In the genomic region with DNA sequence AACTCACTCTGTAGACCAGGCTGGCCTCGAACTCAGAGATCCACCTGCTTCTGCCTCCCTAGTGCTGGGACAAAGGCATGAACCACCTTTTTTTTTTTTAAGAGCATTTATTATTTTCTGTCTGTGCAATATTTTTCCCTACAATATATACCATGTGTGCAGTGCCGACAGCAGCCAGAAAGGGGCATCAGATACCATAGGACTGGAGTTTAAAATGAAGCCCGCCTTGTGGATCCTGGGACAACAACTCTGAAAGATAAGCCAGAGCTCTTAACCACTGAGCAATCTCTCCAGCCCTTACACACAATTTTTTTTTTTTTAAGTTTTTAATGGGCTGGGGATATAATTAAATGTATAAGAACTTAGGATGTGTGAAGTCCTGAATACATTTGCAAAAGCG, we compare ENCODE assay signal across 8 mouse cellular contexts. TPM values are rescaled to one million over a fixed set of nuclear protein-coding genes. Genes with fewer than 3 reads are reported as not detected.
DNase-seq lines count a peak whose midpoint lies in the region; ATAC-seq lines count a peak whose summit lies in the region.

No protein-coding gene starts in this region.

- H3K4me2 ChIP-seq in intestine, embryonic 14.5 days (ENCODE audit: low read length): peak overlapping the region; percentile 67
- peak overlapping the region; percentile 87 for H3K4me2 ChIP-seq in lung, embryonic 16.5 days (ENCODE audit: low read depth, low read length)
- H3K4me2 ChIP-seq in stomach, embryonic 15.5 days: peak overlapping the region; percentile 97

- H3K9ac ChIP-seq in intestine, embryonic 14.5 days (ENCODE audit: low read length): no peak overlapping the region
- H3K9ac ChIP-seq in lung, embryonic 16.5 days (ENCODE audit: low read length): peak overlapping the region; percentile 5; the same call in 1 of the 2 replicates
- H3K9ac ChIP-seq in stomach, embryonic 15.5 days: no peak overlapping the region

- H3K27me3 ChIP-seq in intestine, embryonic 14.5 days (replicated peaks; ENCODE audit: control insufficient read depth, insufficient read depth, low read length): no peaks in the 10 kb centered on the region
- H3K27me3 ChIP-seq in lung, embryonic 16.5 days (ENCODE audit: control insufficient read depth, insufficient read depth, low read depth, low read length): no peaks in the 10 kb centered on the region
- no peaks in the 10 kb centered on the region for H3K27me3 ChIP-seq in stomach, embryonic 15.5 days (replicated peaks)

- H3K36me3 ChIP-seq in intestine, embryonic 14.5 days (ENCODE audit: control insufficient read depth, insufficient read depth, low read length): no peaks in the 10 kb centered on the region
- no peaks in the 10 kb centered on the region for H3K36me3 ChIP-seq in lung, embryonic 16.5 days (ENCODE audit: control insufficient read depth, insufficient read depth, low read length)
- no peaks in the 10 kb centered on the region for H3K36me3 ChIP-seq in stomach, embryonic 15.5 days

- peak; percentile 74 for DNase-seq in CD4-positive helper T cell, adult 2 months (ENCODE audit: low read depth, low spot score)
- DNase-seq in adipocyte (ENCODE audit: low spot score): peak; percentile 48
- peak; percentile 76 for DNase-seq in intestine, embryonic 14.5 days (ENCODE audit: low spot score)
- no peak for DNase-seq in ovary, postnatal 14 days (ENCODE audit: low spot score)
- no peak for DNase-seq in left cerebral cortex, adult 18-20 months (ENCODE audit: low spot score in 2 of 2)

- peak overlapping the region; percentile 34 for H3K4me3 ChIP-seq in intestine, embryonic 14.5 days (ENCODE audit: low read depth, low read length)
- peak overlapping the region; percentile 58 for H3K4me3 ChIP-seq in lung, embryonic 16.5 days (ENCODE audit: low read length)
- H3K4me3 ChIP-seq in stomach, embryonic 15.5 days (replicated peaks): peak overlapping the region; percentile 59; the same call in 1 of the 2 replicates

- no peaks in the 10 kb centered on the region for H3K9me3 ChIP-seq in intestine, embryonic 14.5 days (ENCODE audit: control insufficient read depth, low read length)
- no peaks in the 10 kb centered on the region for H3K9me3 ChIP-seq in lung, embryonic 16.5 days (ENCODE audit: control insufficient read depth, low read length)
- no peaks in the 10 kb centered on the region for H3K9me3 ChIP-seq in stomach, embryonic 15.5 days

- peaks cover 21% of the 10 kb centered on the region for H3K4me1 ChIP-seq in intestine, embryonic 14.5 days (replicated peaks; ENCODE audit: control insufficient read depth, insufficient read depth, low read length)
- peaks cover 21% of the 10 kb centered on the region for H3K4me1 ChIP-seq in lung, embryonic 16.5 days (replicated peaks; ENCODE audit: control insufficient read depth, insufficient read depth, low read length)
- peaks cover 16% of the 10 kb centered on the region for H3K4me1 ChIP-seq in stomach, embryonic 15.5 days

- ATAC-seq in erythroid progenitor cell, adult 5-6 weeks (replicated peaks; ENCODE audit: low FRiP score, poor library complexity, severe bottlenecking): peak; percentile 68
- peak; percentile 38 for ATAC-seq in intestine, embryonic 14.5 days (replicated peaks; ENCODE audit: low FRiP score, low TSS enrichment, low read depth)
- peak; percentile 41; the same call in 1 of the 2 replicates for ATAC-seq in lung, embryonic 16.5 days (ENCODE audit: low read depth)
- no peak for ATAC-seq in stomach, embryonic 15.5 days (ENCODE audit: insufficient read depth, low FRiP score, low read depth)

- peak overlapping the region; percentile 84; the same call in 1 of the 2 replicates for H3K27ac ChIP-seq in intestine, embryonic 14.5 days (ENCODE audit: low read depth)
- peak overlapping the region; percentile 43 for H3K27ac ChIP-seq in lung, embryonic 16.5 days (ENCODE audit: low read length)
- H3K27ac ChIP-seq in stomach, embryonic 15.5 days: peak overlapping the region; percentile 94

- WGBS in intestine, embryonic 14.5 days: 27% methylated on average over 4 of the region's 4 CpGs
- 23% methylated on average over 4 of the region's 4 CpGs for WGBS in lung, embryonic 16.5 days
- WGBS in stomach, embryonic 15.5 days: 25% methylated on average over 4 of the region's 4 CpGs

RNA-seq across cellular contexts. Expression of gene Ccdc9, which starts 7.8 kb away (rescaled TPM):
- total RNA-seq in erythroid progenitor cell, adult 5-6 weeks (2015; ENCODE audit: low replicate concordance): 15.1 and 25.6 TPM in 2 replicates
- 27.7 and 39.5 TPM in 2 replicates for total RNA-seq in erythroid progenitor cell, adult 5-6 weeks (2017; ENCODE audit: low replicate concordance)
- 14.4 and 19.0 TPM in 2 replicates for polyA plus RNA-seq in intestine, embryonic 14.5 days (2014; fragmentation: Nextera tagmentation; extraction: Ambion mirVana)
- polyA plus RNA-seq in lung, embryonic 16.5 days (2015; fragmentation: Nextera tagmentation; extraction: Ambion mirVana): 20.1 and 25.9 TPM in 2 replicates
- 26.7 and 27.0 TPM in 2 replicates for polyA plus RNA-seq in stomach, embryonic 15.5 days (2015; fragmentation: Nextera tagmentation; extraction: Ambion mirVana)
- 100 to 1,000 TPM in 1 of 2 experiments, 10 to 100 TPM in 1; 81.0 to 102 TPM for total RNA-seq in left cerebral cortex, adult 18-20 months (2021)

RNA-seq across cellular contexts. Expression of gene Bbc3, which starts 13.8 kb away (rescaled TPM):
- 0.42 and 3.2 TPM in 2 replicates for total RNA-seq in erythroid progenitor cell, adult 5-6 weeks (2015; ENCODE audit: low replicate concordance)
- total RNA-seq in erythroid progenitor cell, adult 5-6 weeks (2017; ENCODE audit: low replicate concordance): 0.76 and 2.6 TPM in 2 replicates
- polyA plus RNA-seq in intestine, embryonic 14.5 days (2014; fragmentation: Nextera tagmentation; extraction: Ambion mirVana): 4.1 and 4.9 TPM in 2 replicates
- 12.4 and 14.3 TPM in 2 replicates for polyA plus RNA-seq in lung, embryonic 16.5 days (2015; fragmentation: Nextera tagmentation; extraction: Ambion mirVana)
- 6.7 and 7.4 TPM in 2 replicates for polyA plus RNA-seq in stomach, embryonic 15.5 days (2015; fragmentation: Nextera tagmentation; extraction: Ambion mirVana)
- total RNA-seq in left cerebral cortex, adult 18-20 months (2021): 10 to 100 TPM in 1 of 2 experiments, 1 to 10 TPM in 1; 7.5 to 11.8 TPM

RNA-seq across cellular contexts. Expression of gene Inafm1, which starts 20.9 kb away (rescaled TPM):
- 6.8 and 9.6 TPM in 2 replicates for total RNA-seq in erythroid progenitor cell, adult 5-6 weeks (2015; ENCODE audit: low replicate concordance)
- total RNA-seq in erythroid progenitor cell, adult 5-6 weeks (2017; ENCODE audit: low replicate concordance): 16.3 and 19.3 TPM in 2 replicates
- 16.0 and 18.1 TPM in 2 replicates for polyA plus RNA-seq in intestine, embryonic 14.5 days (2014; fragmentation: Nextera tagmentation; extraction: Ambion mirVana)
- polyA plus RNA-seq in lung, embryonic 16.5 days (2015; fragmentation: Nextera tagmentation; extraction: Ambion mirVana): 12.1 and 12.3 TPM in 2 replicates
- polyA plus RNA-seq in stomach, embryonic 15.5 days (2015; fragmentation: Nextera tagmentation; extraction: Ambion mirVana): 20.5 and 21.1 TPM in 2 replicates
- total RNA-seq in left cerebral cortex, adult 18-20 months (2021): 10 to 100 TPM; 38.0 to 39.7 TPM

RNA-seq across cellular contexts. Expression of gene C5ar1, which starts 35.0 kb away (rescaled TPM):
- total RNA-seq in erythroid progenitor cell, adult 5-6 weeks (2015; ENCODE audit: low replicate concordance): 5.4 and 8.0 TPM in 2 replicates
- 2.3 and 5.0 TPM in 2 replicates for total RNA-seq in erythroid progenitor cell, adult 5-6 weeks (2017; ENCODE audit: low replicate concordance)
- 1.8 and 2.3 TPM in 2 replicates for polyA plus RNA-seq in intestine, embryonic 14.5 days (2014; fragmentation: Nextera tagmentation; extraction: Ambion mirVana)
- 3.4 and 3.6 TPM in 2 replicates for polyA plus RNA-seq in lung, embryonic 16.5 days (2015; fragmentation: Nextera tagmentation; extraction: Ambion mirVana)
- 3.7 and 4.1 TPM in 2 replicates for polyA plus RNA-seq in stomach, embryonic 15.5 days (2015; fragmentation: Nextera tagmentation; extraction: Ambion mirVana)
- total RNA-seq in left cerebral cortex, adult 18-20 months (2021): 1 to 10 TPM; 1.2 to 2.4 TPM

RNA-seq across cellular contexts. Expression of gene C5ar2, which starts 50.4 kb away (rescaled TPM):
- total RNA-seq in erythroid progenitor cell, adult 5-6 weeks (2015; ENCODE audit: low replicate concordance): 2.2 and 8.4 TPM in 2 replicates
- 1.8 and 3.3 TPM in 2 replicates for total RNA-seq in erythroid progenitor cell, adult 5-6 weeks (2017; ENCODE audit: low replicate concordance)
- polyA plus RNA-seq in intestine, embryonic 14.5 days (2014; fragmentation: Nextera tagmentation; extraction: Ambion mirVana): 0.09 TPM in 1 of 2 replicates, not detected in the other
- polyA plus RNA-seq in lung, embryonic 16.5 days (2015; fragmentation: Nextera tagmentation; extraction: Ambion mirVana): 0.44 and 0.53 TPM in 2 replicates
- polyA plus RNA-seq in stomach, embryonic 15.5 days (2015; fragmentation: Nextera tagmentation; extraction: Ambion mirVana): 0.28 and 0.37 TPM in 2 replicates
- under 1 TPM; 0.58 to 0.73 TPM for total RNA-seq in left cerebral cortex, adult 18-20 months (2021)

Comparison
In these comparisons a context has a peak if more than half of its experiments do, and no peak if none do; other contexts are left out.
1. DNase-seq: peak in CD4-positive helper T cell, adult 2 months (single experiment), adipocyte (single experiment) and intestine, embryonic 14.5 days (single experiment); none in ovary, postnatal 14 days (single experiment) and left cerebral cortex, adult 18-20 months (0 of 2).
2. H3K27ac ChIP-seq: peak in every context shown above with its lines; median percentile 94 in stomach, embryonic 15.5 days; 84 in intestine, embryonic 14.5 days; 43 in lung, embryonic 16.5 days.
3. Peak in every context shown above with its lines, with median percentiles within 50 percentile points of each other: H3K4me2 ChIP-seq and H3K4me3 ChIP-seq.